Mouse (Mus musculus) testis, adult 2 months (tissue): ENCODE results near the gene Myl9.

Experiments
- CTCF ChIP-seq: fragments of 200-500 bp; IDR thresholded peaks from 2 replicates; pipeline ENCODE4 v1.5.1; 2012; ENCODE audit warnings: low read depth, mild to moderate bottlenecking, inconsistent platforms, low read length, moderate library complexity; ENCODE audit not compliant: control insufficient read depth, insufficient read depth, insufficient replicate concordance
- POLR2A ChIP-seq: fragments of 200-500 bp; IDR thresholded peaks from 2 replicates; pipeline ENCODE4 v1.6.1; 2012; ENCODE audit warnings: low read depth, mild to moderate bottlenecking, inconsistent platforms, low read length, moderate library complexity; ENCODE audit not compliant: control insufficient read depth

- no peak for TF ChIP-seq CTCF
- TF ChIP-seq POLR2A = no peak
These were observed 6.7 kb downstream of the Myl9 start for GRCm38 (mm10) chr2:156781836-156782480.
